Mouse (Mus musculus): ENCODE results near the gene Gm49450. TPM values are rescaled to one million over a fixed set of nuclear protein-coding genes. Genes with fewer than 3 reads are reported as not detected.
A peak's percentile ranks its signal among the peaks of the same experiment; 100 is the strongest.

The Gm49450 gene
- polyA plus RNA-seq, 1 experiment: not detected

- under 1% methylated on average over 82 of the region's 82 CpGs for WGBS
These were observed 35.5 kb downstream of the Gm49450 start, which contains the start of gene Lmbr1l for GRCm38 (mm10) chr15:98917538-98918498. Gene Lmbr1l (minus strand): TSS chr15:98918231.

GRCm38 (mm10) chr15:98917091-98917490 lies 36.3 kb downstream of the Gm49450 start:
- no peak for DNase-seq
- 0% methylated on average over 14 of the region's 14 CpGs for WGBS
- TF ChIP-seq CTCF (conservative IDR thresholded peaks at IDR 0.05; ENCODE audit: insufficient read depth, insufficient read length, low read depth, low read length): no peak
- no peak for TF ChIP-seq POLR2A (IDR thresholded peaks at IDR 0.05; ENCODE audit: low read depth, low read length)
- Histone ChIP-seq H3K27ac (ENCODE audit: insufficient read depth, low read depth, low read length) (peak overlapping the region; percentile 97), H3K36me3 (ENCODE audit: control insufficient read depth, insufficient read depth, low read length) (no peaks in the 10 kb centered on the region), H3K4me3 (ENCODE audit: insufficient read depth, low read depth, low read length) (peak overlapping the region; percentile 99), H3K27me3 (replicated peaks; ENCODE audit: control insufficient read depth, insufficient read depth, low read length) (no peaks in the 10 kb centered on the region), H3K4me1 (ENCODE audit: control insufficient read depth, insufficient read depth, low read length) (peaks cover 22% of the 10 kb centered on the region)

More at GRCm38 (mm10) chr15:98917538-98918498, 35.5 kb downstream of the Gm49450 start, which contains the start of gene Lmbr1l:
- TF ChIP-seq POLR2A (IDR thresholded peaks at IDR 0.05; ENCODE audit: low read depth, low read length): peak; percentile 24
- no peak for TF ChIP-seq CTCF (conservative IDR thresholded peaks at IDR 0.05; ENCODE audit: insufficient read depth, insufficient read length, low read depth, low read length)
- Histone ChIP-seq H3K27me3 (replicated peaks; ENCODE audit: control insufficient read depth, insufficient read depth, low read length) (no peaks in the 10 kb centered on the region), H3K36me3 (ENCODE audit: control insufficient read depth, insufficient read depth, low read length) (no peaks in the 10 kb centered on the region), H3K4me1 (ENCODE audit: control insufficient read depth, insufficient read depth, low read length) (peaks cover 27% of the 10 kb centered on the region), H3K4me3 (ENCODE audit: insufficient read depth, low read depth, low read length) (peak within 1 kb of the TSS; percentile 99), H3K27ac (ENCODE audit: insufficient read depth, low read depth, low read length) (peak within 1 kb of the TSS; percentile 97)
- DNase-seq: peak; percentile 100

- 78% methylated on average over 4 of the region's 4 CpGs for WGBS
- peak; percentile 69 for DNase-seq
- no peaks in the 10 kb centered on the region; the same call in 1 of the 2 replicates for H3K36me3 ChIP-seq (ENCODE audit: control insufficient read depth, insufficient read depth, low read length)
- TF ChIP-seq POLR2A (IDR thresholded peaks at IDR 0.05; ENCODE audit: low read depth, low read length) (no peak), CTCF (conservative IDR thresholded peaks at IDR 0.05; ENCODE audit: insufficient read depth, insufficient read length, low read depth, low read length) (no peak)
- peaks cover 18% of the 10 kb centered on the region for H3K4me1 ChIP-seq (ENCODE audit: control insufficient read depth, insufficient read depth, low read length)
- no peak overlapping the region for H3K4me3 ChIP-seq (ENCODE audit: insufficient read depth, low read depth, low read length)
- no peaks in the 10 kb centered on the region for H3K27me3 ChIP-seq (replicated peaks; ENCODE audit: control insufficient read depth, insufficient read depth, low read length)
- no peak overlapping the region for H3K27ac ChIP-seq (ENCODE audit: insufficient read depth, low read depth, low read length)
These were observed 37.3 kb downstream of the Gm49450 start for GRCm38 (mm10) chr15:98916016-98916415.

GRCm38 (mm10) chr15:98914903-98915302 lies 38.4 kb downstream of the Gm49450 start:
- no peaks in the 10 kb centered on the region for H3K27me3 ChIP-seq (replicated peaks; ENCODE audit: control insufficient read depth, insufficient read depth, low read length)
- no peak overlapping the region for H3K27ac ChIP-seq (ENCODE audit: insufficient read depth, low read depth, low read length)
- DNase-seq: no peak
- peaks cover 1% of the 10 kb centered on the region; the same call in 1 of the 2 replicates for H3K36me3 ChIP-seq (ENCODE audit: control insufficient read depth, insufficient read depth, low read length)
- TF ChIP-seq POLR2A (IDR thresholded peaks at IDR 0.05; ENCODE audit: low read depth, low read length) (no peak), CTCF (conservative IDR thresholded peaks at IDR 0.05; ENCODE audit: insufficient read depth, insufficient read length, low read depth, low read length) (no peak)
- peaks cover 17% of the 10 kb centered on the region for H3K4me1 ChIP-seq (ENCODE audit: control insufficient read depth, insufficient read depth, low read length)
- H3K4me3 ChIP-seq (ENCODE audit: insufficient read depth, low read depth, low read length): no peak overlapping the region
- 87% methylated on average over 6 of the region's 6 CpGs for WGBS

- H3K4me3 ChIP-seq (ENCODE audit: insufficient read depth, low read depth, low read length): no peak overlapping the region
- H3K36me3 ChIP-seq (ENCODE audit: control insufficient read depth, insufficient read depth, low read length): no peaks in the 10 kb centered on the region
- H3K27ac ChIP-seq (ENCODE audit: insufficient read depth, low read depth, low read length): no peak overlapping the region
- WGBS: 33% methylated on average over 10 of the region's 10 CpGs
- no peaks in the 10 kb centered on the region for H3K27me3 ChIP-seq (replicated peaks; ENCODE audit: control insufficient read depth, insufficient read depth, low read length)
- H3K4me1 ChIP-seq (ENCODE audit: control insufficient read depth, insufficient read depth, low read length): no peaks in the 10 kb centered on the region
- TF ChIP-seq CTCF (conservative IDR thresholded peaks at IDR 0.05; ENCODE audit: insufficient read depth, insufficient read length, low read depth, low read length) (peak; percentile 70), POLR2A (IDR thresholded peaks at IDR 0.05; ENCODE audit: low read depth, low read length) (no peak)
- peak; percentile 35 for DNase-seq
These were observed 48.7 kb downstream of the Gm49450 start for GRCm38 (mm10) chr15:98904692-98905091.

- no peaks in the 10 kb centered on the region for H3K4me1 ChIP-seq (ENCODE audit: control insufficient read depth, insufficient read depth, low read length)
- H3K27ac ChIP-seq (ENCODE audit: insufficient read depth, low read depth, low read length): no peak overlapping the region
- H3K27me3 ChIP-seq (replicated peaks; ENCODE audit: control insufficient read depth, insufficient read depth, low read length): no peaks in the 10 kb centered on the region
- TF ChIP-seq CTCF (conservative IDR thresholded peaks at IDR 0.05; ENCODE audit: insufficient read depth, insufficient read length, low read depth, low read length) (no peak), POLR2A (IDR thresholded peaks at IDR 0.05; ENCODE audit: low read depth, low read length) (no peak)
- H3K36me3 ChIP-seq (ENCODE audit: control insufficient read depth, insufficient read depth, low read length): no peaks in the 10 kb centered on the region
- no peak overlapping the region for H3K4me3 ChIP-seq (ENCODE audit: insufficient read depth, low read depth, low read length)
- WGBS: 97% methylated on average over 2 of the region's 2 CpGs
- DNase-seq: no peak
These were observed 50.8 kb downstream of the Gm49450 start for GRCm38 (mm10) chr15:98902600-98902999.

- TF ChIP-seq CTCF (conservative IDR thresholded peaks at IDR 0.05; ENCODE audit: insufficient read depth, insufficient read length, low read depth, low read length): no peak
- TF ChIP-seq POLR2A (IDR thresholded peaks at IDR 0.05; ENCODE audit: low read depth, low read length): no peak
- H3K27me3 ChIP-seq (replicated peaks; ENCODE audit: control insufficient read depth, insufficient read depth, low read length): no peaks in the 10 kb centered on the region
- no peaks in the 10 kb centered on the region for H3K36me3 ChIP-seq (ENCODE audit: control insufficient read depth, insufficient read depth, low read length)
- no peak overlapping the region for H3K27ac ChIP-seq (ENCODE audit: insufficient read depth, low read depth, low read length)
- no peak for DNase-seq
- no peak overlapping the region for H3K4me3 ChIP-seq (ENCODE audit: insufficient read depth, low read depth, low read length)
- WGBS: 58% methylated on average over 1 of the region's 1 CpGs
- no peaks in the 10 kb centered on the region for H3K4me1 ChIP-seq (ENCODE audit: control insufficient read depth, insufficient read depth, low read length)
These were observed 51.8 kb downstream of the Gm49450 start for GRCm38 (mm10) chr15:98901530-98901929.

Measured in kidney, adult 2 months (tissue).